ENCODE assay signal across 17 mouse cellular contexts in genomic region chr10:3434848-3435474, GRCm38 (mm10).
DNase-seq lines count a peak whose midpoint lies in the region; ATAC-seq lines count a peak whose summit lies in the region.
"Had no signal": no experiment of that assay in that cellular context is flagged by ENCODE, and none has a peak within 500 bp of the region (broad histone marks: within the 10 kb centered on the region; RNA-seq: fewer than 3 reads in every experiment).

No protein-coding gene starts in this region.

- no peak overlapping the region for H3K4me3 ChIP-seq in forebrain, embryonic 12.5 days (replicated peaks)
- H3K4me3 ChIP-seq in forebrain, embryonic 14.5 days (ENCODE audit: low read depth, low read length) = no peak overlapping the region
- no peak overlapping the region for H3K4me3 ChIP-seq in neural tube, embryonic 11.5 days (ENCODE audit: low read depth, low read length)
- no peak overlapping the region for H3K4me3 ChIP-seq in hindbrain, embryonic 15.5 days
- H3K4me3 ChIP-seq: limb, embryonic 12.5 days; liver, embryonic 13.5 days; lung, embryonic 15.5 days; stomach, embryonic 15.5 days had no signal

- no peaks in the 10 kb centered on the region for H3K4me1 ChIP-seq in forebrain, embryonic 12.5 days
- no peaks in the 10 kb centered on the region for H3K4me1 ChIP-seq in forebrain, embryonic 14.5 days (ENCODE audit: control insufficient read depth, insufficient read depth, low read length)
- H3K4me1 ChIP-seq in neural tube, embryonic 11.5 days (ENCODE audit: control insufficient read depth, insufficient read depth, low read length) = no peaks in the 10 kb centered on the region
- no peaks in the 10 kb centered on the region for H3K4me1 ChIP-seq in hindbrain, embryonic 15.5 days (replicated peaks)
- H3K4me1 ChIP-seq: limb, embryonic 12.5 days; liver, embryonic 13.5 days; stomach, embryonic 15.5 days had no signal

- 92% methylated on average over 8 of the region's 8 CpGs for WGBS in forebrain, embryonic 12.5 days
- WGBS in forebrain, embryonic 14.5 days = 90% methylated on average over 8 of the region's 8 CpGs
- 77% methylated on average over 8 of the region's 8 CpGs for WGBS in neural tube, embryonic 11.5 days
- WGBS in hindbrain, embryonic 15.5 days = 66% methylated on average over 8 of the region's 8 CpGs

- DNase-seq in forebrain, embryonic 14.5 days (ENCODE audit: low spot score) = no peak
- DNase-seq in neural tube, embryonic 11.5 days (ENCODE audit: low spot score) = peak; percentile 18
- DNase-seq in neural tube, embryonic 10.5 days (ENCODE audit: extremely low spot score, low spot score) = no peak
- no peak for DNase-seq in lung, postnatal 4 days
- DNase-seq in B cell, adult 2 months = no peak
- DNase-seq: cerebellum, adult 9-11 months; heart, adult 18-20 months; kidney, adult 11 months; kidney, postnatal 25 days; layer of hippocampus, adult 9-11 months; liver, embryonic 13.5 days; thymus, postnatal 14 days had no signal

- 0 out of 2 replicates have a peak, but pooled peaks have one; percentile 23 for ATAC-seq in forebrain, embryonic 12.5 days (ENCODE audit: low FRiP score)
- no peak for ATAC-seq in forebrain, embryonic 14.5 days
- peak; percentile 48; the same call in 1 of the 2 replicates for ATAC-seq in neural tube, embryonic 11.5 days (ENCODE audit: insufficient read depth, low FRiP score, low TSS enrichment)
- ATAC-seq in hindbrain, embryonic 15.5 days (ENCODE audit: low FRiP score, low read depth) = peak; percentile 56; the same call in 1 of the 2 replicates

- no peaks in the 10 kb centered on the region for H3K27me3 ChIP-seq in forebrain, embryonic 12.5 days
- H3K27me3 ChIP-seq in forebrain, embryonic 14.5 days (replicated peaks; ENCODE audit: control insufficient read depth, insufficient read depth, low read length) = no peaks in the 10 kb centered on the region
- H3K27me3 ChIP-seq in neural tube, embryonic 11.5 days (ENCODE audit: control insufficient read depth, insufficient read depth, low read length) = no peaks in the 10 kb centered on the region
- H3K27me3 ChIP-seq in hindbrain, embryonic 15.5 days = no peaks in the 10 kb centered on the region
- H3K27me3 ChIP-seq: limb, embryonic 12.5 days; liver, embryonic 13.5 days; lung, embryonic 15.5 days; stomach, embryonic 15.5 days had no signal

- H3K36me3 ChIP-seq in forebrain, embryonic 12.5 days (replicated peaks) = no peaks in the 10 kb centered on the region
- H3K36me3 ChIP-seq in forebrain, embryonic 14.5 days (ENCODE audit: control insufficient read depth, insufficient read depth, low read length) = no peaks in the 10 kb centered on the region
- H3K36me3 ChIP-seq in neural tube, embryonic 11.5 days (ENCODE audit: control insufficient read depth, insufficient read depth, low read length) = no peaks in the 10 kb centered on the region
- peaks cover 11% of the 10 kb centered on the region; the same call in 1 of the 2 replicates for H3K36me3 ChIP-seq in hindbrain, embryonic 15.5 days
- H3K36me3 ChIP-seq: limb, embryonic 12.5 days; liver, embryonic 13.5 days; lung, embryonic 15.5 days; stomach, embryonic 15.5 days had no signal

- 0 out of 2 replicates have a peak, but pooled peaks cover 6% of the 10 kb centered on the region for H3K9me3 ChIP-seq in forebrain, embryonic 12.5 days
- no peaks in the 10 kb centered on the region for H3K9me3 ChIP-seq in forebrain, embryonic 14.5 days (replicated peaks; ENCODE audit: control insufficient read depth, low read length)
- H3K9me3 ChIP-seq in neural tube, embryonic 11.5 days (ENCODE audit: control insufficient read depth, low read length) = no peaks in the 10 kb centered on the region
- H3K9me3 ChIP-seq in hindbrain, embryonic 15.5 days = no peaks in the 10 kb centered on the region
- H3K9me3 ChIP-seq: liver, embryonic 13.5 days; lung, embryonic 15.5 days; stomach, embryonic 15.5 days had no signal

- no peak overlapping the region for H3K4me2 ChIP-seq in forebrain, embryonic 12.5 days
- H3K4me2 ChIP-seq in forebrain, embryonic 14.5 days (ENCODE audit: low read length) = no peak overlapping the region
- no peak overlapping the region for H3K4me2 ChIP-seq in neural tube, embryonic 11.5 days (ENCODE audit: low read depth)
- H3K4me2 ChIP-seq in hindbrain, embryonic 15.5 days = no peak overlapping the region
- H3K4me2 ChIP-seq: limb, embryonic 12.5 days; liver, embryonic 13.5 days; lung, embryonic 15.5 days; stomach, embryonic 15.5 days had no signal

- no peak overlapping the region for H3K27ac ChIP-seq in forebrain, embryonic 12.5 days
- no peak overlapping the region for H3K27ac ChIP-seq in forebrain, embryonic 14.5 days (ENCODE audit: low read depth, low read length)
- H3K27ac ChIP-seq in neural tube, embryonic 11.5 days (ENCODE audit: low read depth, low read length) = no peak overlapping the region
- no peak overlapping the region for H3K27ac ChIP-seq in hindbrain, embryonic 15.5 days (replicated peaks)
- H3K27ac ChIP-seq: limb, embryonic 12.5 days; liver, embryonic 13.5 days; lung, embryonic 15.5 days; stomach, embryonic 15.5 days had no signal

- H3K9ac ChIP-seq in forebrain, embryonic 12.5 days = no peak overlapping the region
- no peak overlapping the region for H3K9ac ChIP-seq in forebrain, embryonic 14.5 days (ENCODE audit: low read length)
- H3K9ac ChIP-seq in neural tube, embryonic 11.5 days (ENCODE audit: low read length) = no peak overlapping the region
- no peak overlapping the region for H3K9ac ChIP-seq in hindbrain, embryonic 15.5 days
- H3K9ac ChIP-seq: limb, embryonic 12.5 days; liver, embryonic 13.5 days; lung, embryonic 15.5 days; stomach, embryonic 15.5 days had no signal
